Mouse (Mus musculus) CH12.LX (cell line): ENCODE measurements at regions not wholly inside any gene's neighbourhood (a gene's known extent, or its start where the extent isn't known, plus 50 kb on each side); places are given as distances from the start of the nearest gene placed in this dataset.

Source experiments
- ELF1 ChIP-seq: IDR thresholded peaks from 2 replicates; pipeline ENCODE4 v1.6.1; 2014; ENCODE audit warnings: low read depth, mild to moderate bottlenecking, inconsistent platforms, low read length, improper control_type of control experiment
- HCFC1 ChIP-seq: IDR thresholded peaks from 2 replicates; pipeline ENCODE4 v1.6.1; 2012; ENCODE audit warnings: low read depth, mild to moderate bottlenecking, inconsistent platforms, low read length, improper control_type of control experiment
- MAX ChIP-seq: IDR thresholded peaks from 2 replicates; pipeline ENCODE4 v1.6.1; 2011; ENCODE audit warnings: low read length, improper control_type of control experiment
- POLR2A ChIP-seq: IDR thresholded peaks from 2 replicates; pipeline ENCODE4 v1.6.1; 2011; ENCODE audit warnings: low read depth, mild to moderate bottlenecking, improper control_type of control experiment, low read length
- RAD21 ChIP-seq: IDR thresholded peaks from 2 replicates; pipeline ENCODE4 v1.6.1; 2011; ENCODE audit warnings: low read depth, mild to moderate bottlenecking, low read length, improper control_type of control experiment, moderate library complexity
- USF2 ChIP-seq: conservative IDR thresholded peaks from 2 replicates; pipeline ENCODE4 v1.6.1; 2011; ENCODE audit warnings: low read depth, low read length, improper control_type of control experiment

- TF ChIP-seq RAD21 = no peak
- TF ChIP-seq MAX = no peak
- no peak for TF ChIP-seq USF2
- no peak for TF ChIP-seq ELF1
- TF ChIP-seq HCFC1 = no peak
- TF ChIP-seq POLR2A = no peak
Measured at GRCm38 (mm10) chr5:138898440-138898839, 78.6 kb downstream of the Gm5294 start.
